Mouse (Mus musculus) kidney, adult 18-20 months (tissue): ENCODE measurements at regions not wholly inside any gene's neighbourhood (a gene's known extent, or its start where the extent isn't known, plus 50 kb on each side); places are given as distances from the start of the nearest gene placed in this dataset.

ENCODE experiments used
- DNase-seq: peaks from one replicate; pipeline ENCODE4 v3.0.0; 2021

DNA sequence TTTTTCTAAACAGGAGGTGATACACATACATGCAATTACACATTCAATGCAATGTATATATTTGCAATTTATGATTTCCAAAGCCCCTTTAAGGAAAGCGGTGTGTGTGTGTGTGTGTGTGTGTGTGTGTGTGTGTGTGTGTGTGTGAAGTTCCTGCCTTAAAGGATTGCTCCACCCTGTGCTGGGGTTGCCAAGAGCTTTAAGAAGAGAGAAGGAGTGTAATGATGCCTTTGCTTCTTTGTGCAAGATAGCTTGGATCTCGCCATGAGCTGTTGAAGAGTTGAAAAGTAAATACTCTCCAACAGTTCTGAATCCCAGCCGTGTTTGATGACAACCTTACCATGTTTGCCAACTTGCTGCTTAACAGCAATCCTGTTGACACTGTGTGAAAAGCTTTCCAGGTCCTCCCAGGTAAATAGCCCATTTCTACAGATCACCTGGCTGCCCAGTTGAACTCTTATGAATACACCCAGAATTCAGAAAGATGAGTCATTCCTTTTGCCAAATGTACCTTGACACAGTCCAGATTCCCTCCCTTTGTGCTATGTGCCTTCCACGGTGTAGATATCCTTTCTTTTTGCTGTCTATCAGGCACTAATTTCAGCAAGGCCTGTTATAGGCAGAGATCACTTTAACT, 216.3 kb downstream of the Ikzf2 start:
- DNase-seq = no peak

DNA sequence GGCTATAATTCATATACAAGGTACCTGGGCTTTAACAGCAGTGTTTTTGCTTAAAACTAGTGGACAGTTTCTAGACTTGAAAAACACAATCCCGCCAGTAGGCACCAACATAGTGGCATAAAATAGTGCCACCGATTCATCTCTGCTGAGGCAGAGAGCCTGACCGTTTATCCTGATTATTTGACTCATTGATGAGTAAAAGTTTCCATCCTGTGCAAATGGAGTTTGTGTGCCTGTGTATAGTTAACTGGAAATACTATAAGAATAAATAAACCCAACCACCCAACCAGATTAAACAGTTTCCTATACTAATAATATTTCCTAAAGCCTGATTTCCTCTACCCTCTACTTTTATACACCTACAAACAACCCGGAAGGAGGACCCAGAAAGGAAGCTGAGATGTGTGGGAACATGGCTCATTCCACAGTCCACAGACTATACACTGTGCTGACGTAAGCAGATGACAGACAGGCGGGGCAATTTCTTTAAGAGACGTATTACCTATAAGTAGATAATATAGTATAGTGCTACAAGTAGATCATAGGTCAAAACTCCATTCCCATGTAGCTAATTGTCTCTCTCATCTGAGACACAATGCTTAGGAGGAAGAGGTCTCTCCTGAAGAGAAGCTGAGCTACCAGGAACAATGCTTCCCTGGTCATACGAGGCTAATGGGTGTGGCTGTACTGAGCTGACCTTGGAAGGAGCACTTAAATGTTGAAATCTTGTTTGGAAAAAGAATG, 217.7 kb downstream of the Ikzf2 start:
- DNase-seq = no peak

DNA sequence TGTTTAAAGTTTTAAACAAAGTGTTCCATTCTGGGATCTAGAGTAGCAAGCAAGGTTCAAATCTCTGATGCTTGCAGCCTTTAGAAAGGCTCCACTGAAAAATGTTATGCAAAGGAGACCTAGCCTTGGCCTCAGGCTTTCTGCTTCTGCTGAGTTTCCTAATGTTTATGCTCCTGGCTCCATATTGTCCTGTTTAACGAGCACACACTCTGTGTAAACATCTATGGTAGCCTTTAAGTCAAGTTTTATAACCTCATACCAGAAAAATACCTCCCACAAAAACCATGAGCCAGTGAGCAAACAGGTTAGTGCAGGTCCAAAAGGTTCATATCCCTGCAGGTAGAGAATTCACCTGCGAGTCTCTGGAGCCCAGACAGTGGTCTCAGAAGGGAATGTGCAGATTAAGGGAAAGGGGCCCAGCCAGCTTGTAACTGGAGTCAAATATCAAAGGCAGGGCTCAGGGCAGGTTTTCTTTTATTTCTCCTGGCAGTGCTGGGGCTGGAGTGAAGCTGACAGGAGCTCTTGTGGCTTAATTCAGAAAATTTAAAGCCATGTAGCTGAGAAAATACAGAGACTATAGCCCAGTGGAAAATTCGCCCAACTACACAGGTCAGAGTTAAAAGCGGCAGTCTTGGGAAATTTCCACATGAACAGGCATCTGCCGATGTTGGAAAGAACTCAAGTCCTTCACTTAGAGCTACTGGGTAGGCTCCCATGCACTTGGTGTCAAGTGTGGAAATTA, 220.3 kb downstream of the Ikzf2 start:
- no peak for DNase-seq

DNA sequence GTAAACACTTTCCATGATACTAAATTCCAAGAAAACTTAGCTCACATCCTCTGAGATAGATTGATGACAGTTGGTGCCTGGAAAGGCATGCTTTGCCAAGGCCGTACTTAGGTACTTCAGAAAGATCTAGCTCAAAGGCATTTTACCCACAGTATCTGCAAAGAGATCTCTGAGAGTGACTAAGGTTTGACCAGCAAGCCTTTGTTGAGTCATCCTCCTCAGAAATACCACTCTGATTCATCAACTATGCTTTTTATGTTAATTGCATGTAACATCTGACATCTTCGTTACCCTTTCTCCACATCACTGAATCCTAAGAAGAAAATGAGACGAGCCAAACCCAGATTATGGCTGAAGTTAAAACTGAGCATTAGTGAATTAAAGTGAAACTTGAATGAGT, 225.9 kb downstream of the Ikzf2 start:
- DNase-seq = no peak

DNA sequence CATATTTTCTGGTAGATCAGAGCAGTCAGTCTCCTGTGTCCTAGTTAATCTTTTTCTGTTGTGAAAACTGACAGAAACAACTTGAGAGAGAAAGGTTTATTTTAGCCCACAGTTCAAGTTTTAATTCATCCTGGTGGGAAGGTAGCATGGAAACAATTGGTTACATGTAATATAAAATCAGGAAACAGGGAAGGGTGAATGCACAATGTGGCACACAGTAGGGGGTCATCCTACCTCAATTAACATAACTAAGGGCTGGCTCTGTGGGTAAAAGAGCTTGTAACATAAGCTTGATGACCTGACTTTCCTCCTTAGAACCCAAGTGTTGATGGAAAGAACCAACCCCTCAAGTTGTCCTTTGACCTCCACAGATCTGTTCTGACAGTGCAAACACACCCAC, 227.1 kb downstream of the Ikzf2 start:
- no peak for DNase-seq

DNA sequence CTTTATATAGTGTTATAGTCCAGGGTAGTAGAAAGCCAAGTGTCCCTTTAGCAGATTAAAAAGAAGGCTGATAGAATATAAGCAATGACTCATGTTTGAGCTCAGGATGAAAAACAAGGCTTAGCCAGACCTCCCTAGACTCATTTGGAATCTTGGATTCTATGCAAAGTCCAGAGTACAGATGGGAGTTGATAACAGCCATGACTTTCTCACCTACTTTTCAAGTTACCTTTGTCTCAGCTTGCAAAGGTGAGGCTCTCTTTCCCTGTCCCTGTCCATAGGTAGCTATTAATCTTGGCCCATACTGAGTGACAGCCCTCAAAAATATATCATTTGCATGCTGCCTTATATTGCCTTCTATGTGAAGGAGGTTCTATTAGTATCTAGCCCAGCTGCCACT, 229.6 kb downstream of the Ikzf2 start:
- no peak for DNase-seq

DNA sequence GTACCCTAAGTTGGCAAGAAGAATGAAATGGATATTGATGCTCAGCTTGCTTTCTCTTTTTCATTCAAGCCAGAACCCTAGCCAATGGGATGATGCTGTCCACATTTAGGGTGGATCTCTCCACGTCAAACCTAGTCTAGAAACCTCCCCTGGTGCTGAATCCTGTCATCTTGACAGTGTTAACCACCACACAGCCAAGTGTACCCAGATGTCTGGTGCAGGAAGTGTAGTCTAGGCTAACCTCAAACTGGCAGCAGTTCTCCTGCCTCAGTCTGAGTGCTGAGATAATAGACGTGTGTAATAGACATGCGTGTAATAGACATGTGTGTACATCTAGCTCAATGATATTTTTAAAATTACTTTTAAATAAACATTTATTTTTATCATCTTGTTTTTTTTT, 233.1 kb downstream of the Ikzf2 start:
- no peak for DNase-seq

DNA sequence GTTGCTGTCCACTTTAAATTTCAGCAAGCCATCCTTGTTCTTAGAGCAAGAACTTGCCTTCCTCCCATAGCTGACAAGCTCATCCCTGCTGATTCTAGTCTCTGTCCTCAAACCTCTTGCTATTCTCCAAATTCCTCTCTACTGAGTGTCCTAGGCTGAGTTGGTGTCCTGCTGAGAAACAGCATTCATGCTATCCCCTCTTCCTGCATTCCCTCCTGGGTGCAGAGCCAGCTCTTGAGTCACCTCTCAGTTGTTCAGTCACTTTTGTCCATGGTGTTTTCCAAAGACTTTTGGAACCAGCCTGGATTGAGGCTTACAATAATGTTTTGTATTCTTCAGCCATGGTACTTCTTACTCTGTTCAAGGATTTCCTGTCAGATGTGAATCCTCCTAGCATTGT, 234.1 kb downstream of the Ikzf2 start:
- no peak for DNase-seq

DNA sequence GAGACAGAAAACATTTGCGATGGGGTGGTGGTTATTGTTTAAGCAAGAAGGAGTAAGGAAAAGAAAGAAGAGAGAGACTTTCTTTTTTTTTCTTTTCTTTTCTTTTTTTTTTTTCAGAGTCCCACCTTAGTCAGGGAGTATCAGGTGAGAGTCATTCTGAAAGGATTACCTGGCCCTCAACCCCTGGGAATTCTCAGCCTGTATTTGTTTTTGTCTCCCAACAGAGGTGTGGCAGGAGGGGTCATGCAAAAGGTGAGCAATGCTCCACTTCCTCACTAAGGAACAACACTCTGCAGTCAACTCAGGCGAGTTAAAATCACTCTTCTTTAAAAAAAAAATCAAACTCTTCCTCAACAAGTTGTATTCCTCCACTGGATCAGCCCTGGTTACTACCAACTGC, 236.6 kb downstream of the Ikzf2 start:
- no peak for DNase-seq

DNA sequence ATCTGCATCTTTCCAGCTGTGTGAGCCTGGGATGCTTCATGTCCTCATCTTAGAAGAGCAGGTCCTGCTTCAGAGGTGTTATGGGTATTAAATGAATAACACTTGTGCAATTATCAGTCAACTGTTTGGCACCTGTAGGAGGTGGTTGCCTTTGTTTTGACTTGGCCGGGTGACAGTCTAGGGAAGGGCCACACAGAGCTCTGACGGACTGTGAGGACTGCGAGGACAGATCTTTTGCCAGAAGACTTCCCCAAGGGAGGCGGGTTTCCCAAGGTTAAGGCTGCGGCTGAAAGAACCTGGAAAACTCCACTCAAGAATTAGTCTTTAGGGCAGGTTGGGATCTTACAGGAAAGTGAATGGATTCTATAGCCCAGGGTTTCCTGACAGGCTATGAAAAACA, 239.8 kb downstream of the Ikzf2 start:
- DNase-seq = no peak

DNA sequence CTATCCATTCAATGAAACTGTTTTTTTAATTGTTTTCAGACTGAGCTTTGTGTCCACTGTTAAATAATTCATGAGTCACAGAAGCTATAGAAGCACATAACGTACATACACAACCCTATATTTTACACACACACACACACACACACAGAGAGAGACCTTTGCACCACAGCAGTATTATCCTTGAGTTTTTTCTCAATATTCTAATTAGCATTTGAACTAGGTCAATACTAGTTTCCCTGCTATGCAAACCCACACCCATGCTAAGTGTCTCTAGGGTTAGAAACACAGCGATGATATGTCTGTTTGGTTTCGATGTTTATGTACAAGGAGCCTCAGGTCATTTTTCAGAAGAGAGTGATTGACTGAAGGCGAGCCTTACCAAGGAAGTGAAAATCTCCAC, 242.3 kb downstream of the Ikzf2 start:
- DNase-seq = no peak

DNA sequence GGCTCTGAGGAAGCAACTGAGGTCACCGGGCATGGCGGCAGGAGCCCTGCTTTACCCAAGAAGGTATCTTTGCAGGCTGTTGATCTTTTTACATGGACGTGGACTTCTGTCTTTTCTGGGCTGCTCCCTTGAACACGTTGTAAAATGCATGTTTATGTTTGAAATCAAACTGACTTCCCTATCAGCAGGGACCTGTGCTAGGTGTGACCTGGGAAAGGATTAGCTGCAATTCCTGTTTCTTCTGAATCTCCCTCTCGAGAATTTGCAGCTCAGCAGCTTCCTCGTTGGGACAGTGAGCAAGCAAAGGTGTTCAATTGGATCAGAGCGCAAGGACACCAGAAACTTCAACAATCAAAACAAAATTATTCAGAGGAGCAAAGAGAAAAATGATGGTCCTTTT, 243.6 kb downstream of the Ikzf2 start:
- DNase-seq = no peak

DNA sequence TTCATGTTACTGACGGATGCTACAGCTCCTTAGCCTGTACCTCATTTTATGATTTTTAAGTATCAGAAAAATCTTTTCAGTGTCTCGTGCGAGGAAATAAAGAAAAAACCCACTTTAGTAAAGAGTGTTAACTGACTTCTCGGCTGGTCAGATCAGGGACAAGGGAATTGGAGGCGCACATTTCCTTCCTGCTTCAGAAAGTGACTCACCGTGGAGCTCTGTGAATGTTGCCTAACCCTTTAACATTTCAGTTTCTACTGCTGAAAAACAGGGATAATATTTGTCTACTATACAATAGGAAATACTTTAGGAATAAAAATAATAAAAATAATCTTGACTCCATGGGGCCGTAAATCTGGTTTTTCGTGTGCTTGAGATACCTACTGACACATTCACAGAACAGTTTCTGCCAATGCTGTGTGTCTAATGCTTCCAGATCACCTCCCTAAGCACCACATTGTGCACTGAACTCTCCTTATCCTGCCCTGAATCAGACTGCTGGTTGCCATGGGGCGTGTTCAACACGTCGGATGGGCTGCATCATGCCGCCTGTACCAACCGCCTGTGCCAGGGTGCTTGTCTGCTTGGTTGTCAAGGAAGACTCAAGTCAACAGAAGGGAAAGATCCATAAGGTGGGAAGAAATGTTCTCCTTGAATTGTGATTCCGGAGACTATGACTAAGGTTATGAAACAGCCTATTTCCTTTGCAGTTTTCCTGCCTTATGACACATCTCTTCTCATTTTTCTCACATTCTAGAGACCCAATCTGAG, 246.3 kb downstream of the Ikzf2 start:
- DNase-seq = no peak

DNA sequence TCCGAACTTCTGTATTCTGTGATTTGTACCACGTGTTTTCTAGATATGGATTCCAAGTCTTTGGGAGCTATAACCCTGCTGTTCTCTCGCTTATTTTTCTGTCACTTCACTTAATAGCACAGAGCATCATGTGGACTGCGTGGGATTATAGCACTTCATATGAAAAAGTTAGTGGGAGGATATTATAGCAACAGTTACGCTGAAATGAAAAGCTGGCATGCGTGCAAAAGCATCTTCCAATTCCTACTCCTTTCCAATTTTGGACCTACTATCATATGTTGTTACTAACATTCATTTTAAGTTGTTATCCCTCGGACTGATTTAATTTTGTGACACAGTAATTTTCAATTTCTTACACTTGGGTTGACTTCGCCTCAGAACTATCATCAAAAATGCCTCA, 250.0 kb downstream of the Ikzf2 start:
- DNase-seq = no peak

DNA sequence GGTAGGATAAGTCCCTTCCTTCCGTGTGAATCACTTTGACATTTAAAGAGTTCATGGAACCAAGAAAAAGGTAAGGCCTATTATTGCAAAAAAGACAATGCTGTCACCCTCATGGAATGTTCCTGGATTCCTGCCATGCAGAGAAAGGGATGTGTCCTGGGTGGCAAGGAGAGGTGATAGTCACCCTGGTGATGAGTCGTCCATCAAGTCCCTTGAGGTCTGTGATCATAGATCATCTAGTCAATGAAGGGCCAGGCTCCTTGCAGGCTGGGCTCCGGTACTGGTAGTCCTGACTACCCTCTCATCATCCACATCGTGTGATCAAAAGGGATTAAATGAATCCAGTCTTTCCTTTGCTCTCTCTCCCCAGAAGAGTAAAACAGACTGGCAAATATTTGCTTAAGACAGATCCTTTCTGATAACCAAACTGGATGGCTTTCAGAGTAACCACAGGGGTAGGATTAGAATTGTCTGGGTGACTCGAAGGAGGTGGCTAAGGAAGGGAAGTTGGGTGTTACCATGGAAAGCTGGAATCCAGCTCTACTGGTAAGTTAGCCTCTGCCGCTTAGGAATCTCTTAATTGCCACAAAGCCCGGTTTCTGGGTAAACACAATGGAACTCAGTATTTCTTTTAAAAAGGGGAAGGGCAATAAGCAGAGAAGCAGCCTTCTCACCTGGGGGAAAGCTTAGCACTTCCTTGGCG, 253.2 kb downstream of the Ikzf2 start:
- DNase-seq = no peak

DNA sequence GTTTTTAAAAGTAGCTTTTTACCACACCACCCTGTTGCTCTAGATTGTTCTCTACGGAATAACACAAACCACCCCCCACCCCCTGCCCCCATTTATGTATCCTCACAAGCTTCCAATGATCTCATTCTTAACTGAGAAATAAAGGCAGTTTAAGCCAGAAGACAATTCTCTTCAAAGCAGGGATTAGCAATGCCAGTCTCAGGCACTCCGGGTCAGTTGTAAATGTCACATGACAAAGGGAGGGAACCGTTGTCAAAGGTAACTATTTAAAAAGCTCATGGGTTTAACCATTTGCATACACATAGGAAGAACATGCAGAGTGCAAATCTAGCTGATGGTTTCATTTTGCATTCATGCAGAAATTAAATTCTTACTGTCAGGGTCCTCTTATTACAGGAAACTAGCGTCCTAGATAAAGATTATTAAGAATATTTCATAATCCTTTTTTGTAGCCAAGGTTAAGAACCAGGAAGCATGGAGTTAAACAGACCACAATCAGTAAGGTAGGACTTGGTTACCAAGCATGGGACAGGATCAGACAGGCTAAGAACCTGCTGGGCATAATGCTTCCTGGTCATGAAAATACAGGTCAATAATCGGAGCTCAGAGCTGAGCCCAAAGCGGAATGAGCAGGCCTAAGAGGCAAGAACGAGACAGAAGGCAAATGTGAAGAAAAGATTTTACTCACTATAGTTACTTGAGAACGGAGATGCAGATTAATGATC, 256.2 kb downstream of the Ikzf2 start:
- no peak for DNase-seq

DNA sequence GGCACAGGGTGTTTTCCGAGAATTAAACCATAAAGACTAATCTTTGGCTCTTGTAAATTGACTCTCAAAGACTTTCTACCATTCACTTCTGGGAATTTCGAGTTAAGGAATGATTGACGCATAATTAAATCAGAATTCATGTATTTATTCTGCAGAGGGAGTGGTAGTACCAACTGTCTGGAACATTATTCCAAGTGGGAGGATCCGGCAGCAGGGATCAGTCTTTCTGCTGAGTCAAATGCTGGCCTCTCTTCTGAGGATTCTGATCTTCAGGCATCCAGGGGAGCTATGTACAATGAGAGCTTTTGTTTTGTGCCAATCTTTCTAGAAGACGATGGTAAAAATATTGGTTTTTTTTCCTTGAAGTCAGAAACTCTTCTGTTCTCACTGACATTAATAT, 257.4 kb downstream of the Ikzf2 start:
- no peak for DNase-seq

DNA sequence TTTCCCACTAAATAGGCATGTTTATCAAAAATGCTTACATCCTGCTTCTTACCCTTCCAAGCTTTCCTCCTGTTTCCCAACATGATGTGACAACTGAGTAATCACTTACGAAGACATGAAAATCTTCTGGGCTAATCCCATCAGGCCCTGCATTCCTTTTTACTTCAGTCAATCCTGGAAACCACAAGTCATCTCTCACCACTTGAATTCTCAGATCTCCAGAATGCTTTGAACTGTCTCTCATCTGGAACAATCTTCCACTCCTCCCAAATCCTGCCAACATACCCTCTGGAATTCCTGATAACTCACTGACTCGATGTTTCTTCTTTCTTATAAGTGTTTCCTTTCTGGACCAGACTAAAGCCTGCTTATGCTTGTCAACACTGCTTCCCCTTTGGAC, 289.4 kb downstream of the Ikzf2 start:
- DNase-seq = no peak

DNA sequence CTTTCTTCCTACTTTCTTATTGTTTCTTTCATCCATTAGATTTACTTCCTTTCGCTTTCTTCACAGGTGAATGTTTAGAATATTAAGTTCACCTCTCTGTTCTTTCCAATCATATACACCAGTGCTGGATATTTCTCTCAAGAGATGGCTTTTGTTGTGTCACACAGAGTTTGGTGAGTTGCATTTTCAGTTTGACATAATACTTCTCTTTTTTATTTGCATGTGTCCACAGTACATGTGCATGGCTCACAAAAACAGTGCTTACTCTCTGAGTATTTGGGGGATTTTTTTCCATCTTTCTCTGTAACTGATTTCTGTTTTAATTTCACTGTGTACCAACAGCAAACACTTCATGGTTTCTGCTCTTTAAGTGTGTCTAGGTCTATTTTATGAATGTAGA, 274.5 kb upstream of the Erbb4 start:
- no peak for DNase-seq

DNA sequence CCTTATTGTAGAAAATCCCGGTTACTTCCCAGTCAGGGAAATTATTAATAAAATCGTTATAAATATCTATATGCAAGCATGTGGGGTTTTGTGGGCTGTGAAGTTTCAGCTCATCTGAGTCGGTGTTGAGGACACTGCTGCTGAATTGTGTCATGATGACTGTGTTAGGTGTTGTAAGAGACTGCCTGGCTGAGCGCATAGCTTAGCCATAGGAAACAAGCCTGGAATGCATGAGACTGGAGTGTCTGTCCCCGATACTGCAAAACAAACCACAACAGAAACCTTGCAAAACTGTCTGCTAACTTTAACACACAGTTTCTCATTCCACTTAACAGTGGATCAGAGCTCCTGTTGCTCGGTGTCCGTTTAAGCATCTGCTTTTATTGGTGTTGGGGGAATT, 271.9 kb upstream of the Erbb4 start:
- no peak for DNase-seq

DNA sequence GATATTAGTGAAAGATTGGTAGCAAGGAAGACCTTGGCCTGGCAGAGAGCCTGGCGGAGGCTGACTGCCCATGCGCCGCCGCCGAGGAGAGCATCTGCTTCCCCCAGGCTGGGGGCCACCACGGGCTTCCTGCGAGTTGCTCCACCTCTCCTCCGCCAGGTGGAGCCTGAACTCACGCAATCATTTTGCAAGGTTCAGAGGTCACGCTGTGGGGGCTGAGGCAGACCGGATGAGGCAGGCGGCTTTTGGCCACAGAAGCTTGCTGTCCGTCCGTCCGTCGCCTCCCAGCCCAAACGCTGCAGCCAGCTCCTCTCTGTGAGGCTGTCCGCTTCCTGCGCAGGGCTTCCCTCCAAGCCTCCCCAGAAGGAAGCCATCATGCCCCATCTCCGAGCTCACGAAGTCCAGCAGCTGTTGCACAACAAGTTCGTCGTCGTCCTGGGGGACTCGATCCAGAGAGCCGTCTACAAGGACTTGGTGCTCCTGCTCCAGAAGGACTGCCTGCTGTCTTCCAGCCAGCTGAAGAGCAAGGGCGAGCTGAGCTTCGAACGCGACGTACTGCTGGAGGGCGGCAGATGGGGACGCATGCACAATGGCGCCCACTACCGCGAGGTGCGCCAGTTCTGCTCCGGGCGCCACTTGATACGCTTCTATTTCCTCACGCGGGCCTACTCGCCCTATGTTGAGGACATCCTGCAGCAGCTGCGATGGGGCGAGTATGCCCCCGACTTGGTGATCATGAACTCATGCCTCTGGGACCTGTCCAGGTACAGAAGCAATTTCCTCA, 269.3 kb upstream of the Erbb4 start:
- no peak for DNase-seq
